Mouse (Mus musculus): ENCODE measurements around the gene Il6ra.

- TF ChIP-seq CTCF (IDR thresholded peaks at IDR 0.05; ENCODE audit: extremely low read depth, insufficient read length, insufficient replicate concordance, low read depth, low read length) (no peak), POLR2A (IDR thresholded peaks at IDR 0.05; ENCODE audit: low read depth, low read length) (no peak)
Measured at GRCm38 (mm10) chr3:89858123-89858522, 54.9 kb downstream of the Il6ra start.

All from small intestine, adult 2 months (tissue).